Mouse (Mus musculus): ENCODE measurements around the gene Mgam. TPM values are rescaled to one million over a fixed set of nuclear protein-coding genes. Genes with fewer than 3 reads are reported as not detected.
"Not testable (repeated sequence)": the region's sequence is repeated elsewhere in the genome, so short reads cannot be mapped to it uniquely, and the experiment has no call there.

Gene Mgam
- polyA plus RNA-seq, 1 experiment from 2014 or later, result 0.09 TPM

DNA sequence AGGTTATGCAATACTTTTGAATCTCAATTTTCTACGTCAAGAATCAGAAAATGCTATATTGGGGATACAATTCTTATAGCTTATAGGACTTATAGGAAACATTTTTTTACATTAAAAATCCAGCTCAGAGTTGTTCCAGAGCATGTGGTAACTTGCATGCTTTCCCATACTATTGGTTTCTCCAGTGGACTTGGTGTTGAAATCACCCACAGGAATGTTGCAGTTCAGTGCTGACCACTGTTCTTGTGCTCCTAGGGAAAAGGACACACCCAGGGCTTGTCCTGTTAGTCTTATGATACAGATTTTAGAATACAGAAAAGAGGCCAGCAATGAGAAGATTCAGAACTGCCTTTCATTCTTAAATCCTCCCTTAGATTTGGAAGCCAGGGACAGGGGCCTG, 127.3 kb downstream of the Mgam start:
- Histone ChIP-seq H3K9me3 (no peaks in the 10 kb centered on the region), H3K27me3 (no peaks in the 10 kb centered on the region), H3K27ac (no peak overlapping the region), H3K4me3 (no peak overlapping the region), H3K36me3 (no peaks in the 10 kb centered on the region), H3K4me2 (no peak overlapping the region), H3K4me1 (no peaks in the 10 kb centered on the region), H3K9ac (no peak overlapping the region)
- ATAC-seq (ENCODE audit: insufficient number of reproducible peaks, low FRiP score, low TSS enrichment, low read depth), result no peak
- WGBS, result 76% methylated on average over 1 of the region's 1 CpGs

DNA sequence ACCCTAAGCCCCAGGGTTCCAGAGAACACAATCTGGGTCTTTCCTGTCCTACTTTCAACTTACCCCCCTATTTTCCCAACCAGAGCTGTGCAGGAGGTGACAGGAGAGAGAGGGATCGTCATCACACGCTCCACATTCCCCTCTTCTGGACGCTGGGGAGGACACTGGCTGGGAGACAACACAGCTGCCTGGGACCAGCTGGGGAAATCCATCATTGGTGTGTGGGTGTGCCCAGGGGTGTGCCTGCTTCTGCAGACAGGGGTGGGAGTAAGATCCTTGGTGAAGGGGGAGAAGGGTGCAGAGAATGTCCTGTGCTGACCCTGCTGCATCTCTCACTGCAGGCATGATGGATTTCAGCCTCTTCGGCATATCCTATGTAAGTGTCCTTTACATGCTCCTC, 128.7 kb downstream of the Mgam start:
- H3K36me3 ChIP-seq; ATAC-seq (ENCODE audit: insufficient number of reproducible peaks, low FRiP score, low TSS enrichment, low read depth); H3K4me2 ChIP-seq; H3K4me3 ChIP-seq; H3K4me1 ChIP-seq; H3K27me3 ChIP-seq; H3K9ac ChIP-seq; H3K9me3 ChIP-seq; H3K27ac ChIP-seq: not testable (repeated sequence)
- 65% methylated on average over 4 of the region's 4 CpGs for WGBS

DNA sequence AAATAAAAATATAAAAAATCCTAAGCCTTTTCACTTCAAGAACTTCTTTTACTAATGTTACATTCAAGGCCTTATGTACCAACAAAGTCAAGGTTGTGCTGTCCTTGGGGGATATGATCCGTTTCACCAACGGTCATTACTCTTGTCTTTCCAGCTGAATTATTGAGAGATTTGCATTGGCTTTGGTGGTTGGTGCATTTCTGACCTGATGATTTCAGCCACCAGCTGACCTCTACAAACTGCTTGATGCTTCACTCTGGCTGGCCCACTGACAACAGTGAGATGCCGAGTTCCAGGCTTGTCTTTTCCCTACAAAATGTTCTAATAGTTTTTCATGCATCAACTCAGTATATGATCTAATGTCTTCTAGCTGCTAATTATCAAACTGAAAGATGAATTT, 146.0 kb downstream of the Mgam start:
- no peak for ATAC-seq (ENCODE audit: insufficient number of reproducible peaks, low FRiP score, low TSS enrichment, low read depth)
- Histone ChIP-seq H3K4me1 (no peaks in the 10 kb centered on the region), H3K9me3 (no peaks in the 10 kb centered on the region), H3K4me3 (no peak overlapping the region), H3K27ac (no peak overlapping the region), H3K4me2 (no peak overlapping the region), H3K36me3 (no peaks in the 10 kb centered on the region), H3K9ac (no peak overlapping the region), H3K27me3 (no peaks in the 10 kb centered on the region)
- WGBS, result 82% methylated on average over 3 of the region's 3 CpGs

DNA sequence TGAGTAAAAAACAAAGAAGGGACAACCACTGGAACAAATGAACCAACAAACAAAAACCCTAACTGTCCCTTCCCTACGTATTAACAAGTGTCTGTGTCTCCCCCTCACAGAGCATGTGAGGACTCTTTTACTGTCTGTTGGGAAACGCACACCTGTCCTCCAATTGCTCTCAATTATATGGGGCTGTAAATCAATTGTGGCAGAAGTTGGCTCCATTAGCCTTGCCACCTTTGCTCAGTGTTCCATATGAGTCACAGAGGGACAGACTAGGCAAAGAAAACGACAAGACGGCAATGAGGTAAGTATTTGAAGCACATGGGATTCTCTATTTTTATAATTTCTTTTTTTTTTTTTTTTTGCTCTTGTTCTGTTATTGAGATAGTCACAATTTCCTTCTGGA, 149.8 kb downstream of the Mgam start:
- no peak overlapping the region for H3K27ac ChIP-seq
- H3K9ac ChIP-seq, result no peak overlapping the region
- no peak overlapping the region for H3K4me2 ChIP-seq
- H3K4me3 ChIP-seq, result no peak overlapping the region
- WGBS, result 43% methylated on average over 4 of the region's 4 CpGs
- no peaks in the 10 kb centered on the region for H3K4me1 ChIP-seq
- no peaks in the 10 kb centered on the region for H3K36me3 ChIP-seq
- no peaks in the 10 kb centered on the region for H3K27me3 ChIP-seq
- ATAC-seq (ENCODE audit: insufficient number of reproducible peaks, low FRiP score, low TSS enrichment, low read depth), result no peak
- no peaks in the 10 kb centered on the region for H3K9me3 ChIP-seq

DNA sequence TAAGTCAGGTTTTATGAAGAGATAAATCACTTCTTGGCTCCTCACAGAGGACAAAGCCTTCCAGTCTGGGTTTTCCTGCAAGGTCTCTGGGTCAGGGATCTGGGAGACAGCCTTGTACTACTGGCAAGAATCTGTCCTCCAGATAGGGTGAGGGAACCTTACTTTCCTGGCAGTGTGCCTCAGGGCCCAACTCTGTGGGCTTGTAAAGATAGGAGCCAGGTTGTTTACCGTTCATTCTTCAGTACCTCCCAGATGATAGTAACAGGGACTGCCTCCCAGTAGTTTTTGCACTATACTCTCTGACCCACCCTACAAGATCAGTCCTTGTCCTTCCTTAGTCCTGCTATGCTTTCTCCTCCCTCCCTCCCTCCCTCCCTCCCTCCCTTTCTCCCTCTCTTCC, 155.0 kb downstream of the Mgam start:
- Histone ChIP-seq H3K27me3 (no peaks in the 10 kb centered on the region), H3K4me2 (no peak overlapping the region), H3K4me1 (no peaks in the 10 kb centered on the region), H3K4me3 (no peak overlapping the region), H3K9me3 (no peaks in the 10 kb centered on the region), H3K36me3 (no peaks in the 10 kb centered on the region), H3K9ac (no peak overlapping the region), H3K27ac (no peak overlapping the region)
- ATAC-seq (ENCODE audit: insufficient number of reproducible peaks, low FRiP score, low TSS enrichment, low read depth), result no peak
- 43% methylated on average over 1 of the region's 1 CpGs for WGBS

DNA sequence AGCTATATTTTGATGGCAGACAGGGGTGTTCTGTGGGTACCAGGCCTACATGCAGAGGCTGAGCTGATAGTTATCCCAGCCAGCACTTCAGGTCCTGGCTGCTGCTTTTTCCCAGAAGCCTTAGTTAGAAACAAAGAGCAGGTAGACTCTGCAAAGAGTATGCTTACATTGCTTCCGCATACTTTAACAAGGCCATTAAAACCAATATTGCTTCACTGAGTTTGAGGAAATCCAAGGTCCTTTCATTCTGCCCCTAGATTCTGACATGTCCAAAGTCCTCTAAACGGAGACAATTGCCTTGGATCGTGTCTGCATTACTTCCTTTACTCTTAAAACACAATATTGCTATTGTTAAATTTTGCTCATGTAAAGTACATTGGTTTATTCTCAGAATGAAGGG, 155.7 kb downstream of the Mgam start:
- H3K9me3 ChIP-seq, result no peaks in the 10 kb centered on the region
- no peaks in the 10 kb centered on the region for H3K27me3 ChIP-seq
- H3K27ac ChIP-seq, result no peak overlapping the region
- ATAC-seq (ENCODE audit: insufficient number of reproducible peaks, low FRiP score, low TSS enrichment, low read depth), result no peak
- no peak overlapping the region for H3K4me2 ChIP-seq
- H3K9ac ChIP-seq, result no peak overlapping the region
- no peak overlapping the region for H3K4me3 ChIP-seq
- H3K36me3 ChIP-seq, result no peaks in the 10 kb centered on the region
- WGBS, result 80% methylated on average over 3 of the region's 3 CpGs
- no peaks in the 10 kb centered on the region for H3K4me1 ChIP-seq

DNA sequence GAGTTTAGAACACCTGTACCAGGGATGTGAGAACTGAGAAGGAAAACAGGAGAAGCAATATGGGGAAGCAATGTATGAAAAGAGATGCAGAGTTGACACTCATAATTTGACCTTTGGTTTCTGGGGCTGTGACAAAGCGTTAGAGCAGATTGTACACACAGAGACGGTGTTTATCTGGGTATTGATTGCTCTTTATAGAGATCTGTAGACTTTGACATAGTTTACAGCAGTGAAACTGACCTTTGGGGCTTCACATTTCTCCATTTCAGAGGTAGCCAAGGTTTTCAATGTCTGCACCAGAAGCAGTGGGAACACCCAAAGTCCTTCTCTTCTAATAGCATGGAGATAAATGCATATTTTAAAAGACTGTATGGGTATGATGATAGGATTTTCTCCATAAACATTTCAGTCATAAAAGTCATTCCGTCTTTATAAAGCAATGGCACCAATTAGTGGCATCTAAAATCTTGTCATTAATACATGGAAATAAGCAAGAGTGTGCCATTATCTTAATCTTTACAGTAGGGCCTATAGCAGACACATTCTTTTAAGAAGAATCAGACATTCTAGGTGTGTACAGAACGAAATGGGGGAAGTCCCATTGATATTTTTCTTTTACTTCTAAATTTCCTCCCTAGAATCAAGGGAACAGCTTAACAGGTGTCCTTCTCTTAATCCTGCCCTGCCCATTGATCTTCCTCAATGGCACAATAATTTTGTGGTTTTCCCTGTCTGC, 166.6 kb downstream of the Mgam start:
- H3K27ac ChIP-seq, result no peak overlapping the region
- no peak overlapping the region for H3K4me3 ChIP-seq
- no peaks in the 10 kb centered on the region for H3K4me1 ChIP-seq
- no peak for ATAC-seq (ENCODE audit: insufficient number of reproducible peaks, low FRiP score, low TSS enrichment, low read depth)
- no peak overlapping the region for H3K9ac ChIP-seq
- no peaks in the 10 kb centered on the region for H3K9me3 ChIP-seq
- WGBS, result 66% methylated on average over 4 of the region's 4 CpGs
- no peaks in the 10 kb centered on the region for H3K36me3 ChIP-seq
- no peak overlapping the region for H3K4me2 ChIP-seq
- H3K27me3 ChIP-seq, result no peaks in the 10 kb centered on the region

DNA sequence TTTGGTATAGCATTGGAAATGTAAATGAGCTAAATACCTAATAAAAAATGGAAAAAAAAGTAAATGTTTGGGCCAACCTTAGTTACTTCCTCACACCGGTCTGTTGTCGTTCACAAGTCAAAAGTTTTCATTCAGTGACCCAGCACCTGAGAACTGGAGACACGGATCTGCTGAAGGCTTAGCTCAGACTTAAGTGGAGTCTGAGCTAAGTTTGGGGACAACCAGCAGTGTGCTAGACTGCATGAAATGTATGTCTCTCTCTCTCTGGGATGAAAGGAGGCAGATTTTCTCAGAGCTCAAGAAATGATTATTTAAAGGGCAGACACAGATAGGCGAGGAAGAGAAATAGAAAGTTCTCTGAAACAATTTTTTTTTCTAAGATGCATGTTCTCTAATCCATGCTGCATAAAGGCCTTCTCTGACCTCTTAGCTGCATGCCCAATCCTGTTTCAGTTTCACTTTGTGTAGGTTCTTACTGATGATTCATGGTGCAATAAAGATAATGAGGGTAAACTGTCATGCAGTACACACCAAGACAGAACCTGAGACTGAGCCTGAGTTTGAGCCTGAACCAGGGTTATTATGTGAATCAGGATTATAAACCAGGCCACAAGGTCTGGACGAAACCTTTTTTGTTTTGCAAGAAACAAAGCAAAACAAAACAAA, 189.7 kb downstream of the Mgam start:
- Histone ChIP-seq H3K27ac (no peak overlapping the region), H3K36me3 (no peaks in the 10 kb centered on the region), H3K9ac (no peak overlapping the region), H3K27me3 (no peaks in the 10 kb centered on the region), H3K4me1 (no peaks in the 10 kb centered on the region), H3K4me3 (no peak overlapping the region), H3K9me3 (no peaks in the 10 kb centered on the region), H3K4me2 (no peak overlapping the region)
- ATAC-seq (ENCODE audit: insufficient number of reproducible peaks, low FRiP score, low TSS enrichment, low read depth), result no peak
- 76% methylated on average over 5 of the region's 5 CpGs for WGBS

Other genes starting within 250 kb of the Mgam start
- 4.0 and 8.6 TPM in 2 replicates for gene E330009J07Rik, start 192.7 kb upstream of the Mgam start, polyA plus RNA-seq (2015; fragmentation: Nextera tagmentation; extraction: Ambion mirVana)
- gene Wee2, start 189.7 kb upstream of the Mgam start, polyA plus RNA-seq (2015; fragmentation: Nextera tagmentation; extraction: Ambion mirVana), result not detected in 2 replicates
- 130 and 131 TPM in 2 replicates for gene Ssbp1, start 157.5 kb upstream of the Mgam start, polyA plus RNA-seq (2015; fragmentation: Nextera tagmentation; extraction: Ambion mirVana)
- not detected in 2 replicates for gene Tas2r137, start 137.6 kb upstream of the Mgam start, polyA plus RNA-seq (2015; fragmentation: Nextera tagmentation; extraction: Ambion mirVana)
- not detected in 2 replicates for gene Tas2r108, start 135.3 kb upstream of the Mgam start, polyA plus RNA-seq (2015; fragmentation: Nextera tagmentation; extraction: Ambion mirVana)
- gene Prss37, start 109.3 kb upstream of the Mgam start, polyA plus RNA-seq (2015; fragmentation: Nextera tagmentation; extraction: Ambion mirVana), result not detected in 2 replicates
- gene Olfr461, start 73.8 kb upstream of the Mgam start, polyA plus RNA-seq (2015; fragmentation: Nextera tagmentation; extraction: Ambion mirVana), result 0.05 TPM in 1 of 2 replicates, not detected in the other
- not detected in 2 replicates for gene Olfr460, start 59.3 kb upstream of the Mgam start, polyA plus RNA-seq (2015; fragmentation: Nextera tagmentation; extraction: Ambion mirVana)
- 1.8 and 2.1 TPM in 2 replicates for gene Clec5a, start 43.0 kb upstream of the Mgam start, polyA plus RNA-seq (2015; fragmentation: Nextera tagmentation; extraction: Ambion mirVana)
- gene Tas2r138, start 15.5 kb upstream of the Mgam start, polyA plus RNA-seq (2015; fragmentation: Nextera tagmentation; extraction: Ambion mirVana), result not detected in 2 replicates

All from limb, embryonic 15.5 days (tissue).